Mouse (Mus musculus) E14TG2a.4 (cell line): ENCODE measurements around the gene Upp2.

Experiments
- CTCF ChIP-seq: conservative IDR thresholded peaks from 2 replicates; pipeline ENCODE4 v1.5.1; 2014; ENCODE audit warnings: low read length
- POU5F1 ChIP-seq: IDR thresholded peaks from 2 replicates; pipeline ENCODE4 v1.6.1; 2014; ENCODE audit warnings: low read length, borderline replicate concordance

DNA sequence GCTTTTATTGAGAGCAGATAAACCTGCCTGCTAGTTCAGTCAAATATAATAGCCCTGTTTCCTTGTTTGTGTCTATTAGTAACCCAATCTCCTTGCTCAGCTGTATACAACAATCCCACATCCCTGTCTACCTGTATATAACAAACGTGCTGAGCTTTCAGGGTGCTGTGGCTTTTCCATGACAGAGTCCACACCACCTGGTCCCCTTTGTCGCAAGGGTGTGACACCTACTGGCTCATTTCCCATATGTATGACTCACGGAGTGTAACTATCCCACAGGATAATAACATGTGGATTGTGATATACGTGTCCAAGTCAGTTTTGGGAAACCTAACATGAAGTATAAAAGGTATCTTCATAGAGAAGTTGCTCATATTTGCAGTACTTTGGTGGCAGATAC, 275.3 kb downstream of the Upp2 start:
- no peak for TF ChIP-seq CTCF
- TF ChIP-seq POU5F1, result no peak
